Mouse (Mus musculus) midbrain, embryonic 14.5 days (tissue): ENCODE measurements around the gene Mdga1. TPM values are rescaled to one million over a fixed set of nuclear protein-coding genes. Genes with fewer than 3 reads are reported as not detected.

Experiments used
- ATAC-seq: fragments of 200-750 bp; cut with Nextera tagmentation; 2 replicates; pipeline ENCODE4 v1.8.0; 2017; ENCODE audit warnings: moderate number of reproducible peaks, moderate library complexity; ENCODE audit not compliant: low FRiP score, low TSS enrichment
- DNase-seq: peaks from one replicate; pipeline ENCODE4 v3.0.0-alpha.2; 2015
- H3K27ac ChIP-seq: fragments of 300-500 bp; sonication (generic); replicated peaks from 2 replicates; pipeline ENCODE4 v1.5.1; 2014; ENCODE audit warnings: mild to moderate bottlenecking, low read depth, low read length, moderate library complexity
- H3K27me3 ChIP-seq: fragments of 300-500 bp; sonication (generic); 2 replicates; pipeline ENCODE4 v1.6.1; 2014; ENCODE audit warnings: low read length, control low read depth, mixed read lengths; ENCODE audit not compliant: control insufficient read depth, insufficient read depth
- H3K36me3 ChIP-seq: fragments of 300-500 bp; sonication (generic); 2 replicates; pipeline ENCODE4 v1.6.1; 2014; ENCODE audit warnings: low read length, control low read depth; ENCODE audit not compliant: control insufficient read depth, insufficient read depth
- H3K4me1 ChIP-seq: fragments of 300-500 bp; sonication (generic); 2 replicates; pipeline ENCODE4 v1.6.1; 2014; ENCODE audit warnings: mild to moderate bottlenecking, antibody characterized with exemption, low read length, control low read depth; ENCODE audit not compliant: control insufficient read depth, insufficient read depth
- H3K4me2 ChIP-seq: fragments of 300-500 bp; sonication (generic); 2 replicates; pipeline ENCODE4 v1.6.1; 2014; ENCODE audit warnings: mild to moderate bottlenecking, low read length, moderate library complexity
- H3K4me3 ChIP-seq: fragments of 300-500 bp; sonication (generic); replicated peaks from 2 replicates; pipeline ENCODE4 v1.5.1; 2014; ENCODE audit warnings: low read depth, low read length
- H3K9ac ChIP-seq: fragments of 300-500 bp; sonication (generic); replicated peaks from 2 replicates; pipeline ENCODE4 v1.6.1; 2014; ENCODE audit warnings: mild to moderate bottlenecking, low read length, moderate library complexity
- H3K9me3 ChIP-seq: fragments of 300-500 bp; sonication (generic); 2 replicates; pipeline ENCODE4 v1.6.1; 2016; ENCODE audit warnings: low read length, control low read depth, mixed read lengths; ENCODE audit not compliant: control insufficient read depth
- WGBS: fragments of 180-500 bp; shearing (Covaris S2); extraction: QIAGEN DNeasy Blood & Tissue Kit; methylation state at CpG from one replicate; pipeline ENCODE4 v1.1.7; 2014; 5-methylcytosine and 5-hydroxymethylcytosine counted together
- polyA plus RNA-seq: library from polyadenylated mRNA; unstranded; fragments of >200 nt; fragmentation: Nextera tagmentation; extraction: Ambion mirVana; gene quantifications from 2 replicates; pipeline ENCODE4 v1.2.1, GENCODE M21; 2014

Gene Mdga1
- polyA plus RNA-seq, 1 experiment from 2014 or later, result 20.5 TPM

GRCm38 (mm10) chr17:29990136-29990535 is 20.2 kb upstream of the Mdga1 start:
- H3K36me3 ChIP-seq, result no peaks in the 10 kb centered on the region
- no peak overlapping the region for H3K4me3 ChIP-seq
- H3K27ac ChIP-seq, result no peak overlapping the region
- ATAC-seq (no peak), DNase-seq (no peak)
- H3K4me1 ChIP-seq, result no peaks in the 10 kb centered on the region
- no peaks in the 10 kb centered on the region for H3K27me3 ChIP-seq
- H3K9me3 ChIP-seq, result no peaks in the 10 kb centered on the region
- no peak overlapping the region for H3K9ac ChIP-seq
- H3K4me2 ChIP-seq, result no peak overlapping the region
- WGBS, result 96% methylated on average over 3 of the region's 3 CpGs

GRCm38 (mm10) chr17:29989653-29990052 is 19.8 kb upstream of the Mdga1 start:
- no peak overlapping the region for H3K9ac ChIP-seq
- H3K9me3 ChIP-seq, result no peaks in the 10 kb centered on the region
- H3K4me2 ChIP-seq, result no peak overlapping the region
- DNase-seq (no peak), ATAC-seq (no peak)
- no peaks in the 10 kb centered on the region for H3K27me3 ChIP-seq
- H3K4me3 ChIP-seq, result no peak overlapping the region
- WGBS, result 89% methylated on average over 5 of the region's 5 CpGs
- no peaks in the 10 kb centered on the region for H3K36me3 ChIP-seq
- H3K4me1 ChIP-seq, result no peaks in the 10 kb centered on the region
- no peak overlapping the region for H3K27ac ChIP-seq

GRCm38 (mm10) chr17:29988141-29988540 is 18.3 kb upstream of the Mdga1 start:
- Histone ChIP-seq H3K27me3 (no peaks in the 10 kb centered on the region), H3K4me2 (no peak overlapping the region), H3K9me3 (no peaks in the 10 kb centered on the region), H3K4me3 (no peak overlapping the region), H3K4me1 (no peaks in the 10 kb centered on the region), H3K36me3 (no peaks in the 10 kb centered on the region), H3K27ac (no peak overlapping the region), H3K9ac (no peak overlapping the region)
- 65% methylated on average over 5 of the region's 5 CpGs for WGBS
- no peak for ATAC-seq
- no peak for DNase-seq

GRCm38 (mm10) chr17:29985534-29985933 is 15.6 kb upstream of the Mdga1 start:
- H3K4me2 ChIP-seq, result no peak overlapping the region
- H3K9ac ChIP-seq, result no peak overlapping the region
- H3K9me3 ChIP-seq, result no peaks in the 10 kb centered on the region
- H3K27me3 ChIP-seq, result no peaks in the 10 kb centered on the region
- no peak overlapping the region for H3K4me3 ChIP-seq
- H3K36me3 ChIP-seq, result no peaks in the 10 kb centered on the region
- WGBS, result 22% methylated on average over 3 of the region's 3 CpGs
- no peaks in the 10 kb centered on the region for H3K4me1 ChIP-seq
- H3K27ac ChIP-seq, result no peak overlapping the region
- DNase-seq (no peak), ATAC-seq (no peak)

- no peak overlapping the region for H3K9ac ChIP-seq
- no peaks in the 10 kb centered on the region for H3K9me3 ChIP-seq
- H3K36me3 ChIP-seq, result no peaks in the 10 kb centered on the region
- no peak overlapping the region for H3K4me2 ChIP-seq
- H3K4me3 ChIP-seq, result no peak overlapping the region
- no peak for ATAC-seq
- H3K27ac ChIP-seq, result no peak overlapping the region
- 85% methylated on average over 7 of the region's 7 CpGs for WGBS
- DNase-seq, result no peak
- no peaks in the 10 kb centered on the region for H3K27me3 ChIP-seq
- no peaks in the 10 kb centered on the region for H3K4me1 ChIP-seq
Measured at GRCm38 (mm10) chr17:29984931-29985330, 15.0 kb upstream of the Mdga1 start.

- H3K4me2 ChIP-seq, result no peak overlapping the region
- whole genome bisulfite sequencing, result 85% methylated on average over 5 of the region's 5 CpGs
- no peaks in the 10 kb centered on the region for H3K36me3 ChIP-seq
- DNase-seq (no peak), ATAC-seq (no peak)
- H3K27me3 ChIP-seq, result no peaks in the 10 kb centered on the region
- no peak overlapping the region for H3K9ac ChIP-seq
- no peak overlapping the region for H3K4me3 ChIP-seq
- no peaks in the 10 kb centered on the region for H3K9me3 ChIP-seq
- no peak overlapping the region for H3K27ac ChIP-seq
- H3K4me1 ChIP-seq, result no peaks in the 10 kb centered on the region
Measured at GRCm38 (mm10) chr17:29983190-29983589, 13.3 kb upstream of the Mdga1 start.

- H3K27me3 ChIP-seq, result no peaks in the 10 kb centered on the region
- WGBS, result 67% methylated on average over 8 of the region's 8 CpGs
- no peak for DNase-seq
- no peak overlapping the region for H3K4me3 ChIP-seq
- no peaks in the 10 kb centered on the region for H3K36me3 ChIP-seq
- H3K27ac ChIP-seq, result no peak overlapping the region
- no peak overlapping the region for H3K9ac ChIP-seq
- no peaks in the 10 kb centered on the region for H3K9me3 ChIP-seq
- no peak for ATAC-seq
- no peak overlapping the region for H3K4me2 ChIP-seq
- no peaks in the 10 kb centered on the region for H3K4me1 ChIP-seq
Measured at GRCm38 (mm10) chr17:29981568-29981967, 11.7 kb upstream of the Mdga1 start.

GRCm38 (mm10) chr17:29979841-29980240 is 10.0 kb upstream of the Mdga1 start:
- Histone ChIP-seq H3K27ac (no peak overlapping the region), H3K9me3 (no peaks in the 10 kb centered on the region), H3K27me3 (no peaks in the 10 kb centered on the region), H3K36me3 (no peaks in the 10 kb centered on the region), H3K4me3 (no peak overlapping the region), H3K9ac (no peak overlapping the region), H3K4me1 (no peaks in the 10 kb centered on the region), H3K4me2 (no peak overlapping the region)
- ATAC-seq (no peak), DNase-seq (no peak)
- 86% methylated on average over 7 of the region's 7 CpGs for WGBS

GRCm38 (mm10) chr17:29979020-29979419 is 9.1 kb upstream of the Mdga1 start:
- no peaks in the 10 kb centered on the region for H3K4me1 ChIP-seq
- ATAC-seq (no peak), DNase-seq (no peak)
- no peak overlapping the region for H3K4me3 ChIP-seq
- no peak overlapping the region for H3K4me2 ChIP-seq
- no peaks in the 10 kb centered on the region for H3K9me3 ChIP-seq
- H3K27ac ChIP-seq, result no peak overlapping the region
- H3K27me3 ChIP-seq, result no peaks in the 10 kb centered on the region
- H3K9ac ChIP-seq, result no peak overlapping the region
- H3K36me3 ChIP-seq, result no peaks in the 10 kb centered on the region
- WGBS, result 56% methylated on average over 4 of the region's 4 CpGs
